Mouse (Mus musculus): ENCODE results near the gene Pin4. TPM values are rescaled to one million over a fixed set of nuclear protein-coding genes. Genes with fewer than 3 reads are reported as not detected.

The Pin4 gene
- polyA plus RNA-seq, 1 experiment = 0.26 TPM

GRCm38 (mm10) chrX:102166986-102167385 lies 47.7 kb downstream of the Pin4 start:
- no peak overlapping the region for H3K4me3 ChIP-seq (ENCODE audit: extremely low read depth, insufficient read depth, insufficient read length)
- WGBS = 74% methylated on average over 6 of the region's 6 CpGs
- TF ChIP-seq POLR2A (IDR thresholded peaks at IDR 0.05; ENCODE audit: low read depth, low read length) (no peak), CTCF (IDR thresholded peaks at IDR 0.05; ENCODE audit: extremely low read depth, insufficient read depth, insufficient read length, insufficient replicate concordance) (no peak)
- DNase-seq (ENCODE audit: low read depth in 1 of 2, low spot score in 2 of 2) = no peak
- H3K4me1 ChIP-seq (ENCODE audit: control insufficient read depth, insufficient read depth, insufficient read length) = no peaks in the 10 kb centered on the region
- H3K27ac ChIP-seq (ENCODE audit: insufficient read depth, low read length) = no peak overlapping the region
- H3K27me3 ChIP-seq (ENCODE audit: control insufficient read depth, insufficient read depth, low read length) = no peaks in the 10 kb centered on the region
- H3K36me3 ChIP-seq (ENCODE audit: control insufficient read depth, insufficient read depth, low read length) = no peaks in the 10 kb centered on the region

GRCm38 (mm10) chrX:102169724-102170123 lies 50.5 kb downstream of the Pin4 start:
- H3K27me3 ChIP-seq (ENCODE audit: control insufficient read depth, insufficient read depth, low read length) = no peaks in the 10 kb centered on the region
- no peaks in the 10 kb centered on the region for H3K4me1 ChIP-seq (ENCODE audit: control insufficient read depth, insufficient read depth, insufficient read length)
- TF ChIP-seq POLR2A (IDR thresholded peaks at IDR 0.05; ENCODE audit: low read depth, low read length) (no peak), CTCF (IDR thresholded peaks at IDR 0.05; ENCODE audit: extremely low read depth, insufficient read depth, insufficient read length, insufficient replicate concordance) (no peak)
- no peaks in the 10 kb centered on the region for H3K36me3 ChIP-seq (ENCODE audit: control insufficient read depth, insufficient read depth, low read length)
- WGBS = 77% methylated on average over 1 of the region's 1 CpGs
- no peak overlapping the region for H3K4me3 ChIP-seq (ENCODE audit: extremely low read depth, insufficient read depth, insufficient read length)
- H3K27ac ChIP-seq (ENCODE audit: insufficient read depth, low read length) = no peak overlapping the region
- DNase-seq (ENCODE audit: low read depth in 1 of 2, low spot score in 2 of 2) = no peak

- WGBS = 65% methylated on average over 3 of the region's 3 CpGs
- DNase-seq (ENCODE audit: low read depth in 1 of 2, low spot score in 2 of 2) = no peak
- Histone ChIP-seq H3K27me3 (ENCODE audit: control insufficient read depth, insufficient read depth, low read length) (no peaks in the 10 kb centered on the region), H3K4me1 (ENCODE audit: control insufficient read depth, insufficient read depth, insufficient read length) (no peaks in the 10 kb centered on the region), H3K27ac (ENCODE audit: insufficient read depth, low read length) (no peak overlapping the region), H3K4me3 (ENCODE audit: extremely low read depth, insufficient read depth, insufficient read length) (no peak overlapping the region), H3K36me3 (ENCODE audit: control insufficient read depth, insufficient read depth, low read length) (no peaks in the 10 kb centered on the region)
- TF ChIP-seq CTCF (IDR thresholded peaks at IDR 0.05; ENCODE audit: extremely low read depth, insufficient read depth, insufficient read length, insufficient replicate concordance) (no peak), POLR2A (IDR thresholded peaks at IDR 0.05; ENCODE audit: low read depth, low read length) (no peak)
Measured at GRCm38 (mm10) chrX:102170135-102170534, 50.9 kb downstream of the Pin4 start.

- WGBS = 66% methylated on average over 3 of the region's 3 CpGs
- DNase-seq (ENCODE audit: low read depth in 1 of 2, low spot score in 2 of 2) = no peak
- TF ChIP-seq POLR2A (IDR thresholded peaks at IDR 0.05; ENCODE audit: low read depth, low read length) (no peak), CTCF (IDR thresholded peaks at IDR 0.05; ENCODE audit: extremely low read depth, insufficient read depth, insufficient read length, insufficient replicate concordance) (no peak)
- Histone ChIP-seq H3K36me3 (ENCODE audit: control insufficient read depth, insufficient read depth, low read length) (no peaks in the 10 kb centered on the region), H3K4me3 (ENCODE audit: extremely low read depth, insufficient read depth, insufficient read length) (no peak overlapping the region), H3K4me1 (ENCODE audit: control insufficient read depth, insufficient read depth, insufficient read length) (no peaks in the 10 kb centered on the region), H3K27me3 (ENCODE audit: control insufficient read depth, insufficient read depth, low read length) (no peaks in the 10 kb centered on the region), H3K27ac (ENCODE audit: insufficient read depth, low read length) (no peak overlapping the region)
Measured at GRCm38 (mm10) chrX:102170900-102171299, 51.7 kb downstream of the Pin4 start.

- TF ChIP-seq POLR2A (IDR thresholded peaks at IDR 0.05; ENCODE audit: low read depth, low read length) (no peak), CTCF (IDR thresholded peaks at IDR 0.05; ENCODE audit: extremely low read depth, insufficient read depth, insufficient read length, insufficient replicate concordance) (no peak)
- no peak for DNase-seq (ENCODE audit: low read depth in 1 of 2, low spot score in 2 of 2)
- WGBS = 91% methylated on average over 5 of the region's 5 CpGs
Measured at GRCm38 (mm10) chrX:102175538-102176287, 56.5 kb downstream of the Pin4 start.

More at GRCm38 (mm10) chrX:102175538-102176287, 56.5 kb downstream of the Pin4 start:
- Histone ChIP-seq H3K36me3 (ENCODE audit: control insufficient read depth, insufficient read depth, low read length) (no peaks in the 10 kb centered on the region), H3K4me1 (ENCODE audit: control insufficient read depth, insufficient read depth, insufficient read length) (no peaks in the 10 kb centered on the region), H3K27ac (ENCODE audit: insufficient read depth, low read length) (no peak overlapping the region), H3K4me3 (ENCODE audit: extremely low read depth, insufficient read depth, insufficient read length) (no peak overlapping the region), H3K27me3 (ENCODE audit: control insufficient read depth, insufficient read depth, low read length) (no peaks in the 10 kb centered on the region)

Other genes with a start within 250 kb of the Pin4 start
- gene Rtl5, start 48.1 kb upstream of the Pin4 start, polyA plus RNA-seq (2012; rRNA removed) = 4.1 and 5.5 TPM in 2 replicates
- gene Ercc6l, start 37.6 kb downstream of the Pin4 start, polyA plus RNA-seq (2012; rRNA removed) = 0.43 and 0.47 TPM in 2 replicates
- gene Rps4x, start 69.9 kb downstream of the Pin4 start, polyA plus RNA-seq (2012; rRNA removed) = 339 and 426 TPM in 2 replicates
- gene Cited1, start 132.7 kb downstream of the Pin4 start, polyA plus RNA-seq (2012; rRNA removed) = 0.58 and 1.2 TPM in 2 replicates

All from spleen, adult 2 months (tissue).